Mouse (Mus musculus): ENCODE measurements at regions not wholly inside any gene's neighbourhood (a gene's known extent, or its start where the extent isn't known, plus 50 kb on each side); places are given as distances from the start of the nearest gene placed in this dataset.

DNA sequence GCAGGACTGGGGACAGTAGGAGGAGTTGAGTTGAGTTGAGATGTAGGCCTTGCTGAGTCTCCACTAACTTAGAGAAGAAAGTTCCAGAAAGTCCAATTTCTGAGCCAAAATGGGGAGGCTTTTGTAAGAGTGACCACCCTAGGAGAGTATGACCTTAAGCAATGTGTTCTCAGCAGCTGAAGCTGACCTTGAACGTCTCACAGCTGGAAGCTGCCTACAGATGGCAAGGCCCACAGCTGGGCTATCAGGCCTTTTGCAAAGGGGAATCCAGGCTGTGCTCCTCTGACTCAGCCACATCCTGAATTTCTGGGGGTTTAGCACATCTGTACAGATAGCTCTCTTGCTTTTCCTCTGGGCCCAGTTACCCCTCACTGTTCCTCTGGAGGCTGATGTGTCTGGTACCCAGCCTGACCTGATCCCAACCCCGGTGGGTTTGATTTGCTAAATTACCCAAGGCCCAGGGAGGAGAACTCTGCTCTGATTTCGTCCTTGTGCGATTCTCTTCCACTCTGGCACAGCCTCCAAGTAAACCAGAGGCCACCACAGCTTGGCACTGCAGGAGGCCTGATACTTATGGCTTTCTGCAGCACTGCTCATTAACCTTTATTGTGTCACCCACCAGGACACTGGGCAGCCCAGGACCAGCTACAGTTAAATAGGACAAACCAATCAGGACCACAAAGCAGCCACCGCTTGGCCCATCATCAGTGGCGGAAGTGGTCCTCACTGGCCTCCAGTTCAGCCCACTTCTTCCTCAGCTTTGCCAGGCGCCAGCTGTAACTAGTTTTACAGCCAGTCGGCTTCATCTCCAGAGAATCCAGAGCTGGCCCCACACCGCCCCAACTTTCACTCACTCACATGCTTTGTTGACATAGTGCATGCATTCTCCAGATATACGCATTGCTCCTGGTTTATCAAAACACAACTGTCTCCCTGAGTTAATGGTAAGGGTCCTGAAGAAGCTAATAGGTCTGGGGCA, 276.1 kb downstream of the Bcor start:
- intact Hi-C loops (cut with DNase I) = no loop called here
- no peak for DNase-seq

DNA sequence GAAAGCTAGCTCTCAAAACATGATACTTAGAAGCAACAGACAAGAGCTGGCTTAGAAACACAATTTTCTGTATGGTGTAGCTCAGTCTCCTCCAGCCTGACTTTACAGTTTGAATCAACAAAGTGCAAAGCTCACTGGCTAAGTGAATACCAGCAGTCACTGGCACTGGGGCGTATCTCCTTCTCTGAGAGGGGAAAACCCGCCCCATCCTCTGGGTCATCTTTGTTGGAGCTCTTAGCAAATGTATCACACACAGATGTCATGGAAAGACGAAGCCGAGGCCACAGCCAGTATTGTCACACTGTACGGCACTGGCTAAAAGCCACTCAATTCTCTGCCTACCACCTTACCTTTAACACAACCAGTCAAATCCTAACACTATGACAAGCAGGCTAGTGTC, 267.8 kb downstream of the Bcor start:
- DNase-seq = no peak

DNA sequence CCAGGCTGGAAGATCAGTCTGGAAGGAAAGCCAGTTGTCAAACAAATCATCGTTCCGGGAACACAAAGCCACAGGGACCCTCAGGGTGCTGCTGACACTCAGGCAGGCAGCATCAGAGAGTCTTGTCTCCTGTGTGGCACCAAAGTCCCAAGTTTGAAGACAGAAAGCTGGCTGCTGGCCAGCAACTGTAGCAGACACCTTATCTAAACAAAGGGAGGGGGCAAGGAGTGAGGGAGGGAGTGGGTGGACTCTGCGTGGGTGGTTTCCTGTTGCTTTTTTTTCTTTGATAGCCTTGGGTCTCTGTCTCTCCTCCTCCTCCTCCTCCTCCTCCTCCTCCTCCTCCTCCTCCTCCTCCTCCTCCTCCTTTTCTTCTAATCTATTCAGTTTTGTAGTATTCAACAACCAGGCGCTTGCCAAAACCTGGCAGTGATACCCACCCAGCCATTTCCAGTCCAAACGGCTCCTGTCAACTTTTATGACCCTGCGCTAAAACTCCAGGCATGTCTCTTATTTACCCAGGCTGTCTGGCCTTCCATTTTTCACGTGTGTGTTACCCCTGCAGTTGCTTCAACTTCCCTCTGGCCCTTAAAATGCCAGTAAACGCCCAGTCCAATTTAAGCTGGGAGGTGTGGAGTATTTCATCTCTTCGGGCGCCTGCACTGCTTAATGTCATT, 266.4 kb downstream of the Bcor start:
- intact Hi-C loops (cut with DNase I) = no loop called here
- no peak for DNase-seq

More for the DNA sequence above, 267.8 kb downstream of the Bcor start:
- intact Hi-C loops (cut with DNase I) = no loop called here

DNA sequence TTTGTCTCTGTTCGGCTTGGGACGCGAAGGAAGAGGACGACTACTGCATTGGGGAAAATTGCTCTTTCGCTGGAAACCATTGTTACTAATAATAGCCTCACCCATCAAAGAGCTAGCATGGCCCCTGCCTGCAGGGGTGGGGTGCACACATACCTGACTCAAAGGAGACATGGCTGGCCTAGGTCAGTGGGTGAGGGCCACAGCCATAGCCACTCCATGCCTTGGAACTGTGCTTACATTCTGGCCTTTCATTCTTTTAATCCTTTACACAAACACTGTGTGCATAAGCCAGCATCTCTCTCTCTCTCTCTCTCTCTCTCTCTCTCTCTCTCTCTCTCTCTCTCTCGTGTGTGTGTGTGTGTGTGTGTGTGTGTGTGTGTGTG, 265.9 kb downstream of the Bcor start:
- intact Hi-C loops (cut with DNase I) = no loop called here
- no peak for DNase-seq

DNA sequence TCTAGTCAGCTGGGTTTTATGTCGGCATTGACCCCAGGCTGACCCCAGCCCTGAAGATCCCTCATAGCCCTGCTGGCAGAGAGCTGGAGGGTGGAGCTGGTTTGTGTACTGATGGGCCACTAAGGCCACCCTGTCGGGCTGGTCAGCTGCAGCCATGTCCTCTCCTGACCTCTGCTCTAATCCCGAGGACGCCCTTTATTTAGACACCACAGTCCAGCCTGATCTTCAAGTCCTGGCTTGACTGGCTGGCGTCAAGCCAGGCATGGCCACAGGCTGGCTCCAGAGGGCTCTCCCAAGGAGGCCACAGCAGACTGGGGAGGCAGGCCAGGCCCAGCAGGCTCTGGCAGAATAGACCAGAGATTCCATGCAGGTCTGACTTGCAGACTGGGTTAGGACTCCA, 264.8 kb downstream of the Bcor start:
- peak; percentile 26 to 36 for DNase-seq
- intact Hi-C loops (cut with DNase I) = no loop called here

DNA sequence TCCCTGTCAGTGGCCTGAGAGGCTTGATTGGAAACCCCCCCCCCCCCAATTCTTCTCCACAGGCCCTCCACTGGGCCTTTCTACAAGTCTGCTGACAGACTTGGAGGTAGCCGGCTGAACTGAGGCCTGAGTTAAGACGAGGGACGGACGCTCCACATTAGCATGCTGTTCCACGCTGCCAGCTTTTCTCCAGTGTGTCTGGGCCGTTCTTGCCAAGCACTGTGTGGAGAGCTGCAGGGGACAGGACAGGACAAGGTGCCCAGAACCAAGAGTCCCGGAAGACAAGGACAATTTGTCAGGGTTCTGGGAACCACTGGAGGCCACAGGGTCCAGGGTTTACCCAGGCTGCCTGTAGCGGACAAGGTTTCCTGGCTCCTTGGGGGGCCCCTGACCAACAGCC, 261.9 kb downstream of the Bcor start:
- intact Hi-C loops (cut with DNase I) = no loop called here
- DNase-seq = no peak

DNA sequence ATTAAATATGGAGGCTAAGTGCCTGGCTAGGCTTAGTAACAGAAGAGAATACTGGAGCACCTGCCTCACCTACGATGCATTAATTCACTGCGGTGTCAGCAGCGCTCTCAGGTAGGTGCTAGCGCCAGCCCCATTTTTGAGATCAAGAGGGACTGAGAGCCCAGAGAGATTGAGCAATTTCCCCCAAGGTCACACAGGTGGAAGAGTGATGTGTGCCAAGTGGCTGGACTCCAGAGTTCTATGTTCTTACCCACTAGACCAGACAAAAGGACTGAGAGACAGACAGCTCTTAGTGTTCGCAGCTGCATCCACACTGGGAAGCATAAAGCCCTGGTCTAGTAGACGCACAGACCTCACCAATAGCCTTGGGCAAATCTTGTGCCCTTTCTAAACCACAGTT, 261.1 kb downstream of the Bcor start:
- DNase-seq = no peak
- intact Hi-C loops (cut with DNase I) = no loop called here

DNA sequence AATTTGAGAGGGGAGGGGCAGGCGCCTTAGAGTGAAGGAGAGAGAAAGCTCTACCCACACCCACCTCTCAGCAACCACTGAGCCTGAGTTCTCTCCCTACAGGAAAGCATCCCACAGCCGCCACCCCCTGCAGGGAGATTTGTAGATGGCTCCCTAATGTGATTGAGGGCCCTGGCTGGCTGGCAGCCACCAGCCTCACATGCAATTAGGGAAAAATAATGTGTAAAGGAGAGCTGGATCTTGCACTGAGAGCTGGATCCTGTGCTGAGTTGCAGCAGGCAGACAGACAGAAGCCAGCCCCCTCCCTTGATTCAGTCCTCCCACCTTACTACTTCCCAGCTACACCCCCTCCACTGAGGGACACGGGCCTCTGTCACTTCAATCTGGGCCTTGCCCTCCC, 260.2 kb downstream of the Bcor start:
- intact Hi-C loops (cut with DNase I) = no loop called here
- DNase-seq = no peak

DNA sequence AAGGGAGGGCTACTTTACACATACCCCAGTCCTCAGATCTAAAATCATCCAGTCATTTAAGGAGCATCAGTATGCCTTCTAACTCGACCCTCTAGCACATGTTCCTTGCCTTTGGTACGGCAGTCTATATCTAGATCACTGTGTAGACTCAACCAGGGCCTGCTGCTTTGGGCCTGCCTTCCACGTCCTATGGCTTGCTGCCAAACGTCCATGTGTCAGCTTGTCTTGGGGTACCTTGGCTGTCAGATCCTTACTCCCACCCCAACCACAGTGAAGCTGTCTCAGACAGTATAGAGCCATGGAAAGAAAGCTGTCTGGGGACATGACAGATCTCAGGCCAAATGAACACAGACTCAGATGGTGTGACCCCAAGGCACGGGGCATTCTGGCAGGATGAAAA, 258.4 kb downstream of the Bcor start:
- intact Hi-C loops (cut with DNase I) = no loop called here
- no peak for DNase-seq

DNA sequence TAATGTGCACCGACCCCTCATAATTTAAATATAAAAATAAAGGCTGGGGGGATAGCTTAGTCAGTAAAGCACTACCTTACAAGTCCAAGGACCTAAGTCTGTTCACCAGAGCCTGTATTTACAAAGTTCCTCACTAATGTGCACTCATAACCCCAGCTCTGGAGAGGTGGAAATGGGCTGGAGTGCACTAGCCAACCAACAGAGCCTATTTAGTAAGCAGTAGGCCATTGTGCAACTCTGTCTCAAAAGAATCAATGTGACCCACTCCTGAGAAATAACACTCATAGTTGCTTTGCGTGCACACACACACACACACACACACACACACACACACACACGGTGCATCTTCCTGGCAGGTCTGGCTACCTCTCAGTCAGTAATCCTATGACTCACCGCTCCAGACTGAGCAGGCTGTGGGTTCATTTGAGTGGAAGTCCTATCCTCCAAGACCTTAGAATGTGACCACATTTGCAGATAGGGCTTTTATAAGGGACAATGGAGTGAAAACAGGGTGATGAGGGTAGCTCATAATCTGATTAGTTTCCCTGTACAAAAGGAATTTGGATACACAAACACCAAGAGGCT, 256.9 kb downstream of the Bcor start:
- DNase-seq = no peak
- intact Hi-C loops (cut with DNase I) = no loop called here

DNA sequence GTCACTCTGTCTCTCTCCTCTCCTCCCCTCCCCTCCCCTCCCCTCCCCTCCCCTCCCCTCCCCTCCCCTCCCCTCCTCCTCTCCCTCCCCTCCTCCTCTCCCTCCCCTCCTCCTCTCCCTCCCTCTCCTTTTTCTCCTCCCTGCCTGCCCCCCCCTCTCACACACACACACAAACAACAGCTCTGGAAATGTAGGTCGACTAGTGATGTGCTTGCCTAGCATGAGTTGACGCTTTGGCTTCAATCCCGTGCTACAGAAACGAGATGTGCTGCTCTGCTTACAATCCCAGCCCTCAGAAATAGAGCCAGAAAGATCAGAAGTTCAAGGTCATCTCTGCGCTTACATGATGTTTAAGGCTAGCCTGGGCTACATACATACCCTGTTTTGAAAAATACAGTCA, 254.9 kb downstream of the Bcor start:
- no peak for DNase-seq
- intact Hi-C loops (cut with DNase I) = no loop called here

DNA sequence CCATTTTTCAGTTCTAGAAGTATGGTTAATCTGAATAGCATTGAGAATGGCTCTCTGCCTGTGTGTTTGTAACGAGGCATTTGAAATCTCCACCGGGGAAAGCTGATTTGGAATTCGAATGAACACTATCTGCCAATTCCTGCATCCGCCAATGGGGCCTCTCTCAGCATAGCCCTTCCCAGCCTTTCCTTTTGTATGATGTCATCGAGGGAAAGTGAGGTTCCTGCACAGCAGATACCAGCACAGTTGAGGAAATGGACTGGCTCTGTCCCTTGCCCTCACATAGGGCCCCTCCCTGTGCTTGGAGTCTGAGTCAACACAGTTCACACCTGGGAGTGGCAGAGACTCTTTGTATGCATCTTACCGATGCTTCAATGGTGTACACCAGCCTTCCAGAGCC, 253.0 kb downstream of the Bcor start:
- intact Hi-C loops (cut with DNase I) = no loop called here

DNA sequence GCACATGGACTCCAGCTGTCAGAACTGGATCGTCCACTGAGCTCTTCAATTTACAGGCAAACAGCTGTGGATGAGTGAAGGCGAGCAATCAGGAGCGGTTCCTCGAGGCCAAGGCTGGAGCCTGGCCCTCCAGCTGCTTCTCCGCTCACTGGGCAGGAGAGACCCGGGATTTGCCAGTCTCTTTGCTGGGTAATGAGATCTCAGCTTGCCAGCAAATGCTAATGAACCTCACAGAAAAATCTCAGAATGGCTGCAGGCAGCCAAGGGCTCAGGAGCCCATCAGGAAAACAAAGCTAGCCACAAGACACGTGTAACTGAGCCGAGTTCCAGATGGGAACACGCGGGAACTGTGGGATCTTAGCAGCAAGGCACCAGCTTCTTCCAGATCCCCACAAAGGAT, 244.2 kb downstream of the Bcor start:
- intact Hi-C loops (cut with DNase I) = no loop called here

More for the DNA sequence above, 253.0 kb downstream of the Bcor start:
- peak in 1 of 2 experiments; percentile 20 for DNase-seq

DNA sequence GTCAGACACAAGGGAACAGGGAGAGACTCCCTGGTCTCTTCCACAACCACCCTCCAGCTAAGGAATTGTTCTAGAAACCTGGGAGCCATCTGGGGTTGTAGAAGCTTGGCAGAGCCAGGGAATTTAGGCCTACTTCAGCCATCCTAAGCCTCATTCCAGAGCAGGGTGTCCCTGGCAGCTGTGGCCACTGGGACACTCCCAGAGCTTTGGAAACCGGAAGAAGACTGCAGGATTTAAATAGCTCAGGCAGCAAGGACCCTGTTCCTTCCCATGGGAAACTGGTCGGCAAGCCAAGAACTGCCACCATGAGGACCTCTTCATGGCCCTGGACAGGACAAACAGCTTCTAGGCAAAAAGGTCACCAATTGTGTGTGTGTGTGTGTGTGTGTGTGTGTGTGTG, 239.9 kb downstream of the Bcor start:
- intact Hi-C loops (cut with DNase I) = loop anchor here (10.0 kb wide), 1 partner anchor 235 kb away; no protein-coding TSS in a partner anchor

More for the DNA sequence above, 244.2 kb downstream of the Bcor start:
- DNase-seq = no peak

DNA sequence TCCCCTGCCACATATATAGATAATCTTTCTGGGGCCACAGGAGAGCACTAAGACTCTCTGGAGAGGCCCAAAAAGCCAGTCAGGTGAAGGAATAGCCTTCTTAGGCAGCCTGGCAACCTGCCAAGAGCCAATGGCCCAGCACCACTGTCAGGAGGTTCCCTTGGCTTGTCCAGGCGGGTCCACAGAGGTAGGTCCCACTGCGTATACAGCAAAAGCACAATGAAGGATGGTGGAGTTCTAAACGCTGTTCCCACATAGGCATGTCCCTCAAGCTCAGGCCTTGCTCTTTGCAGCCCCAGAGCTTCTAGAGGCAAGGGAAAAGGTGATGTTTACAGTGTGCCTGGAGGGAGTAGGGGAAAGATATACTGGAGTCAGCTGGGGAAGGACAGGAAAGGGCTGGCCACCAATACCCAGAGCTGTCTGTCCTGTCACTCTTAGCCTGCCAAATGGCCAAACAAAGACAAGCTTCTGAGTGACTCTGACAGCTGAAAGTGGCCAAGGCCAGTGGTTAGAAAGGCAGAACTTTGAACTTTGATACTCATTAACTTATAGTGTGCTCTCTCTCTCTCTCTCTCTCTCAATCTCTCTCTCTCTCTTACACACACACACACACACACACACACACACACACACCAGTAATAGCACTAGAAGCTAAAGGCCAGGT, 235.4 kb downstream of the Bcor start:
- intact Hi-C loops (cut with DNase I) = loop anchor here (10.0 kb wide), 1 partner anchor 230 kb away; no protein-coding TSS in a partner anchor
- DNase-seq = no peak

More for the DNA sequence above, 239.9 kb downstream of the Bcor start:
- peak; percentile 33 to 42 for DNase-seq

DNA sequence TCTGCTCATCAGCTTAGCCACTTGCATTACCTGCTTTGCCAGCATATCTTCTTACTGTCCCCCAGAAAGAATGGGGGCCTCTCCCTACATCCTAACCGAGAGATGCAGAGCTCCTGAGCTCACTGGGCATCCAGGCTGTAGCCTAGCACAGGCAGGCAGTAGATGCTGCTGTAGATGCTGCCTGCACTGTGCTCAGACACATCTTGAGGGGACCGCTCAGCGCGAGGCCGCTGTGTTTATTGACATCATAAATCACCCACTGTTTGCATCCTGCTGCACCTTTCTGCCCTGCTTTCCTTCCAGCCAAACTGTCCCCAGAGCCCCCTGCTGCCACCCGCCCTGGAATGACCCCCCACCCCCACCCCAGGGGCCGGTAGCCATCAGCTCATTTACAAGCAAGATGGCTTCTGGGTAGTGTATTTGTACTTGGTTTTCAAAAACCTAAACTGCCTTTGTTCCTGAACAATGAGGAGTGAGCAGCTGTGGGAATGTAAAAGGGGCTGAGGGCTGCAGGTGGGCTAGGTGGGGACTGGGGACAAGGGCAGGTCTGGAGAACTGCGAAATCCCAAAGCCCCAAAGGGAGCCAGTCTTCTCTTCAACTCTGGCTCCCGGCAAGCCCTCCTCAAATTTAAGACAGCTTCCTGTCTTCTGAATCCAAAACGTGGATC, 233.2 kb downstream of the Bcor start:
- intact Hi-C loops (cut with DNase I) = loop anchor here (10.0 kb wide), 1 partner anchor 228 kb away; no protein-coding TSS in a partner anchor
- DNase-seq = no peak

DNA sequence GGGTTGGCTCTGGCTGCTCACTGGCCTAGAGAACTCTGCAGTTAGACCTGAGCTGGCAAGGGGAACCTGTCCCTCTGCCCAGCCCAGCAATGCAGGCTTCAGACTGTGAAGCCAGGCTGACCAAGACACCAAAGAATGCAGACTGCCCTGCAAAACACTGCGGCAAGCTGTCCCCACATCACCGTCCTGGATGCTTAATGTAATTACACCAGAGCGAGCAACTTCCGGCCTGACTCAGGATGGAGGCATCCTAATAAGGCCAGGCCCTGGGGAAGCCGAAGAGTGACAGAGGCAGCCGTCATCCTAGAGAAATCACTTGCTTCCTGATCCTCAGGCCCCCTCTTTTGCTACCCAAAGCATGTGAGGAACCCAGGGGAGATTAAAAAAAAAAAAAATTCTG, 230.7 kb downstream of the Bcor start:
- intact Hi-C loops (cut with DNase I) = loop anchor here (10.0 kb wide), 1 partner anchor 225 kb away; no protein-coding TSS in a partner anchor
- DNase-seq = no peak

DNA sequence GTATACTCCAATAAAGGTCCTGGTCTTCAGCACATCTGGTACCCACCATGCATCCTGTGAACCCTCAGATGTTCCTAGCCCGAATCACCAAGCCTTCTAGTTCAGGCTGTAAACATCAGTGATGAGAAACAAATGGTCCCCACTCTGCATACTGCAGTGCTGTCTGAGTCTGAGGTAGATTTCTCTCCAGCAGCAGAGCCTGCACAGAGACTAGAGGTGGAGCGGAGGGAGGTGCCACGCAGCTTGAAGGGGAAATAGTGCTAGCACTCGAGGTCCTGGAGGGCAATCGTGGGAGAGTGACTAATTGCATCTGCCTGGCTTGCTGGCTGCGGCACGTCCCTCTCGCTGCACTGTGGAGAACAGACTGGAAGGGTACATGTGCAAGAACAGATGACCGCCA, 228.7 kb downstream of the Bcor start:
- no peak for DNase-seq
- intact Hi-C loops (cut with DNase I) = no loop called here

DNA sequence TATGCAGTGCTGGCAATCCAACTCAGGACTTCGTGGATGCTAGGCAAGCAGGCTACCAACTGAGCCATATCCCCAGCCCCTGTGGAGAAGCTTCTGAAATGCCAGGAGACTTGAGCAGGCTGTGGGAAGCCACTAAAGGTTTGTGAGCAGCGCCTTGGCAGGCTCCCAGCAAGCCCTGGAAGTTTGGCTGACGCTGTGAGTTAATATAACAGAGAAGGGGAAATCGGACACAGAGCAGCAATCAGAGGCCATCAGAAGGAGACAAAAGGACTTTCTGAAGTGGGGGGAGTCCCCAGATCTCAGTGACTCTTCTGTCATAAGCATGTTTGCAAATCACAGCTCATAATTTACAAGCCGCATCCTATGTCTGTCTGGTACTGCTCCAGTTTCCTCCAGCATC, 224.8 kb downstream of the Bcor start:
- intact Hi-C loops (cut with DNase I) = no loop called here
- peak; percentile 58 to 64 for DNase-seq

DNA sequence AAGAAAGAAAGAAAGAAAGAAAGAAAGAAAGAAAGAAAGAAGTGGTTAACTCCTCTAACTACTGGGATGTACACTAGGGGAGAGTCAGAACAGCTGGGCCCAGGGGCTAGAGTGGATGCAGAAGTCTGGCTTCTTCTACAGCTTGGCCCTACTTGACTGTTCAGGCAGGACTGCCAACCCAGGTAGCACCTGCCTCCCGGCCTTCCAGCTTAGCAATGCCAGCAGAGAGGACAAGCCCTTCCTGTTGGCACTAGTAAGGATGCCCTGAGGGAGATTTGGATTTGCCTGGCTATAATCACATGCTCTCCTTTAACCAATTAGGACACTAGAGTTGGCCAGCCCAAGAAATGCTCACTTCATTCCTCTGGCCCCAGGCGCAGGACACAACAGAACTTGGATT, 219.9 kb downstream of the Bcor start:
- DNase-seq = no peak
- intact Hi-C loops (cut with DNase I) = loop anchor here (5.0 kb wide), 1 partner anchor 132 kb away; no protein-coding TSS in a partner anchor

All from heart, postnatal 36 days (tissue).